Mouse (Mus musculus) thymus, adult 18-20 months (tissue): ENCODE data around the gene Ceacam2.
"Not testable (repeated sequence)": the region's sequence is repeated elsewhere in the genome, so short reads cannot be mapped to it uniquely, and the experiment has no call there.

Source experiments
- DNase-seq, 2 experiments: peaks; one replicate each; pipeline ENCODE4 v3.0.0; 2022; ENCODE audit warnings: mixed read lengths in 2 of 2

The Ceacam2 gene

DNA sequence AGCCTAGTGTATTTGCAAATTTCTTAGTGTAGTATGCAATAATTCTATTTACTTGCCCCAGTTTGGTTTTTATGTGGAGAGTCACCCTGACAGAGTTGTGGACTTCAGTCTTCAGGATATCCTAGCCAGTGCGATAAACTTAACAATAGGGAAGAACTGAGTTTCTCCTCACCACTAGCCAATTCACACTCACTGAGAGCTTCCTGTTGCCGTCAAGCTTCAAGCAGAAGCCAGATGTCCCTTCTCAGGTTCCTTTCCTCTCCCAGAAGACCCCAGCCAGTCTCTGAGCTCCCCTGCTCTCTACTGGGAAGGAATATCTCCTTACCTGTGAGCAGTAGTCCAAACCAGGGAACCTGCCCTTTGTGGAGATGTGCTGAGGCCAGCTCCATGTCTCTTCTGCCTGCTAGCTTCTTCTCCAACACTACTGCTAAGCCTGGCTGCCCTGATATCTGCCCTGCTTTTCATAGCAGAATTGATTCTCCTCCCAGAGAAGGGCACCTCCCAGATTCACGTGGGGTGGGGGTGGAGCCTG is at the start of gene Ceacam2:
TSS of gene Ceacam2 (minus strand) at position 482 of the 532 bp plus-strand sequence.
- DNase-seq = not testable (repeated sequence)

DNA sequence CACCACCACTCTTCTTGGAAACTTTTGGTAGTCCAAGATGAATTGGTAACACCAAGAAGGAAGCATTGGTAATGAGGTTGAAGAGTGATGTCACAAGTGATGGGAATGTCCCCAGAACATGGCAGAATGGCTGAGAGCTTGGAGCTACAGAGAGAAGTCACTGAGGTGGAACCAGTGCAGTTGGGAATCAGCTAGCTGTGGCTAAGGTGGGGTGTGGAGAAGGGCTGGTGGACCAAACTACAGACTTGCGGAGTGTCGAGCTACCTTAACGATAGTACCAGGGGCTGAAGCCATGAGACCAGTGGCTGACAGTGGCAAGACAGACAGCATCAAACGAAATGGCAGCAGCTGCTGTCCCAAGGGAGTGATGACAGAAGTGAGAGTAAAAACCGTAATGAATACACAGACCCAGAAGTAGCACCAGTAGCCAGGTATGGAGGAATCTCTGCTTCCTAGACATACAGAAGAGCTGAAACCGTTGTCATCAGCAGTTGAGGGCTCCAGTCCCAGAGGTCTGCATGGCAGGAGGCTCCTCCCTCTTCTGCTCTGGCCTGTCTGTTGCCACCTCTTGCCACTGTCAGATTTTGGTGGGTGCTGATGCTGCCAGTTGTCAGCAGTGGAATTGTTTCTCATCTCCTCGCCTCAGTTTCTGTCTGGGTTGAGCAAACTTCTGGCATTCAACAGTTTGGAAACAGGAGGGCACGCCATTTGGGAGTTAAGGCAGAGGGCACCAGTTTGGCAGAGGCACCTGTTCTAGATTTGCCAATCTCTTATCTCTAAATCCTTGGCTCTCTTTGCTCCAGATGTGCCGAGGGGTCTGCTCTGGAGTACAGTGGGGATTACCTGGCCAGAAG is 45.9 kb upstream of the Ceacam2 start:
- DNase-seq = no peak

DNA sequence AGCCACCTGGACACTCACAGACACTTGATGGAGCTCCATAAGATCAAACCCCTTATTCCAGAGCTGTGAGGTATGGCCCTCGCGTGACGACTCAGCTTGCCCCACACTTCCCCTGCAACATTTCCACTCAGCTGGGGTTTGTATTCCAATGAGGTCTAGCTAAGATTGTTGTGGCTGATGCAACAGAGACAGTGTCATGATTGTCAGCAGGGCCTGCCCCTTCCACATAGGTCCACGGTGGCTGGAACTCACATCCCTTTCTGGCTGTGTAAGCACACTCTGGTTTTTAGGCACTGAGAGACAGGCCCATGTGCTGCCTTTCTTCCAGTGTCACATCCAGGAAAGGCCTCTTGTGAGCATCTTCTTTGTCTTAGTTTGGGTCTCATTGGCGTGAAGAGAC is 45.0 kb upstream of the Ceacam2 start:
- no peak for DNase-seq

DNA sequence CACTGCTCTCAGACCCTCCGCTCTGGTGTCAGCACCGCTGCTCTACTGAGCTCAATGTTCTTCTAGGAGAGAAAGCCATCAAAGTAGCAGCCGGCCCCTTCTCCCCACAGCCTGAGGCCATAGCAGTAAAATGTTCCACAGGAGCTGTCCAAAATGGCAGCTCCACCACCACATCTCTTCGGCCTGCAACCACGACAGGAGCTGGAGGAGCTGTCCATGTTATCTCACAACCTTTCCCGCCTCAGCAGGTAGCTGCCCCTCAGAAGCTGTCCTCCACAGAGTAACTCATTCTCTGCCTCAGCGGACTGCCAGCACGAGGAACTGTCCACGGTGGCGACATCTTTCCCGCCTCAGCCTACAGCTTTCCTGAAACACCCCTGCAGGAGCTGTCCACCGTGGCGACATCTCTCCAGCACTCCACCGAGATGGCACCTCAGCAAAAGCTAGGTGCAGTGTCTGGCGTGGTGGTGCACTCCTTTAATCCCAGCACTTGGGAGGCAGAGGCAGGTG is 42.7 kb upstream of the Ceacam2 start:
- no peak for DNase-seq

DNA sequence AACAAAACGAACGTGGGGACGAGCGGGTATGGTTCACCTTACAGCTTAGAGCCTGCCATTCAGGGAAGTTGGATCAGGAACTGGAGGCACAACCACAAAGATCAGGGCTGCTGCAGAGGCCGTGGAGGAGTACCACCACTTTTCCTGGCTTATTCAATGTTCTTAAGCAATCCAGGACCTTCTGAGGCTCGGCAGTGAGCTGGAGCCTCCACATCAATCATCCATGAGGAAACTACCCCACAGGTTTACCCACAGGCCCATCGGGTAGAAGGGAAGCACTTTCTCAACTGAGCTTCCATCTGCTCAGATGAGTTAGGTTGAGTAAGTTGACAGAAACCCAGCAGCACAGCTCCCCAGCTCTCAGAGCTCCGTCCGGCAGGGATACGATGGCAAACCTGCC is 39.8 kb upstream of the Ceacam2 start:
- DNase-seq = no peak

DNA sequence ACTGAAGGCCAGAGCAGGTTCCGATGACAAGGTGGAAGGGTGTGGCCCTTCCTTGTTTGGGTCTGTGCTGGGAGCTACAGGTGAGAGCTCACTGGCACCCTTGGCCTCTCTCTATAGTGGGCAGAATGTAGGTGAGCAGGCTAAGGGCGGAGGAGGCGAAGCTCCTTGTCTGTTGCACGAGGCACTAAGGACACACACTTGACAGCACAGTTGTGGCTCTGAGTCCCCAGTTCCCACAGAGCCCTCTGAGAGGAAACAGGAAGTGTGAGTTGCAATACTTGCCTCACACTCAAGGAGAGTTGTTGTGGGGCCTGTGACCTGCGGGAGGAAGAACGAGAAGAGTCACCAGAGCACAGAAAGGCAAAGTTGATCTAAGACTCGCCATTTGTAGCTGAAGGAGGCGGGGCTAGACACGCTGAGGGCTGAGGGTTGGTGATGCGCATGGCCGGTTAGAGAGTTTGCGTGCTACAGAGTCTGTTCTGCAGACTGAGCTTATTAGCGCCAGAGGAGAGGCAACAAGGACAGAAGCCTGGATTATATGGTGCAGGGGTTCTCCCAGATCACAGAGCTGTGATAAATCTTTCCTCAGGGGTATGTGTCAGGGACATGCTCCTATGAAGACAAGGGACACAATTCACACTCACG is 37.3 kb upstream of the Ceacam2 start:
- peak; percentile 19 to 41 for DNase-seq

DNA sequence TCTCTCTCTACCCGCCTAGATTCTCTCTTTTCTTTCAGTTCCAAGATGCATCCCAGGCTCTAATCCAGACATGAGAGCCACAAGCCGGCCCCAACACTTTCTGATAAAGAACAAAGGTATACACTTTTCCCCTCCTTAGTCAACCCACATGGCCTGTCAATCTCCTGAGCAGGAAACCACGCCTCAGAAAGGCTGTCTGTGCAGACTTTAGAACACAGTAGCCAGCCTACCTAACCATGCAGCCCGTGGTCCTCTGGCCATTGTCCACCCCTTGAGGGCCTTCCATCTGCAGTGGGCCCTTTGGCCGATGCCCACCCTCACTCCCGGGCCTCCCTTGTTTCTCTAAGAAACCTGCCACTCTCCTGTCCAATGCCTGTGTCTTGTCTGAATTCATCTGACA is 36.7 kb upstream of the Ceacam2 start:
- DNase-seq = peak in 1 of 2 experiments; percentile 26

DNA sequence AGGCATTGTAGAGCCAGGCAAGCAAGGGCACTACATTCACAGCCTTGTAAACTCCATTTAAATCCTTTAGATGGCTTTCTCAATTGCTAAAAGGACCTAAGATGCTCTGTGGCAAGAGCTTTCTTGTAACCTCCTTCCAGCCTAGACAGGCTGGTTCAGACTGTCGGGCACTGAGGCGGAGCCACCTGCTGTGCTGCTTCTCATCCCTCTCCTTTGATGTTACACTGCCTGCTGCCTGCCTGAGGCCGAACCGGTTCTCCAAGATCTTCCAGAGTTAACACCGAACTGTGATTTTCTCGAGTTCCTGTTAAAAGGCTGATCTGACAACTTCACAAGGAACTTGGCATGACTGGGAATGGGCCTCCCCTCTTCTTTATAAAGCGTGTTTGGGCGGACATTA is 36.2 kb upstream of the Ceacam2 start:
- DNase-seq = no peak

DNA sequence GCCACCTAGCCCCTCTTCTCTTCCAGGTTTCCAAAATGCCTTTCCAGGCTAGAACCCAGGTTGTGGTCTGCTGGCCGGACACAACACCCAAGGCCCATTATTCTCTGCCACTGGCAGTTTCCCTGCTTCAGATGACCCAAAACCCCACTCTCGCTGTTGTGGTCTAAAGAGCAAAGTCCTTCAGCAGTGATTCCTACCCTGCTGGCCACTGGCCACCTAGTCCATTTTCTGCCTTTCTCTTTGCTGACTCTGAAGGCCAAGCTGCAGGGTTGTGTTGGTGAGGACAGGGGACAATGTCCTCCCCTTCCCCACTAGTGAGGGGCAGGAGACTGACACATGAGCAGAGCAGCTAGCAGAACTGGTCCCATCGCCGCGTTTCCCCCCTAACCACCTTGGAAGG is 35.4 kb upstream of the Ceacam2 start:
- no peak for DNase-seq

DNA sequence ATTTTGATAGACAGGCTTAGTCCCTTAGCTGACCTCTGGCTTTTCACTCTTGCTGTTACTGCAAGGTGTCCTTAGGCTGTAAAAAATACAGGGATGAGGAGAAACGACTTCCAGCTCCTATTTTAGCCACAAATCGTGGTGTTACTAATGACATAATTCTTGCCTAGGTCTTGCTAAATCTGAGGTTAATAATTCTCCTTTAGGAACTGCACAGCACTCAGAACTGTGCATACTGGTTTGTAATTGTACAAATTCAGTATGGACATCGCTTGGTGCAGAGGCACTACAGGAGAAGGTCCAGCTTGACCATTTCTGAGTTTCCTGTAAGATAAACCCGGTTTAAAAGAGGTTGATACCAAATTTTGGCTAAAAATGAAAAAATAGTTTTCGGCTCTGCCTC is 34.1 kb upstream of the Ceacam2 start:
- not testable (repeated sequence) for DNase-seq

DNA sequence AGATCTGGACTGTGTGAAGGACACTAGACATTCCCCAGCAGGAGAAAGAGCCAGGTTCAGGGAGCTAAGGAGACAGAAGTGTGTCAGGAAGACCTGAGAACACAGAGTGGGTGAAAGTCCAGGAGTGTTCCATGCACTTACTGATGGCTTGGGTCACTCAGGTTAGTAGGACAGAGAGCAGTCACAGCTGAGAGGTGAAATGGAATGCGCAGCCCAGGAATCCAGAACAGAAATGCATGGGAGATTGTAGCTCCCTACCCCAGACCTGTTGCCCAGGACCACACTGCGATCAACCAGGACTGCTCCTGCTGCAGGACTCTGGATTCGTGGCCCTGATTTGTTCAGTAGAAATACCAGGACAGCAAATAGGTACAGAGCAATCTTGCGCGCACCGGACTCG is 29.1 kb upstream of the Ceacam2 start:
- no peak for DNase-seq

DNA sequence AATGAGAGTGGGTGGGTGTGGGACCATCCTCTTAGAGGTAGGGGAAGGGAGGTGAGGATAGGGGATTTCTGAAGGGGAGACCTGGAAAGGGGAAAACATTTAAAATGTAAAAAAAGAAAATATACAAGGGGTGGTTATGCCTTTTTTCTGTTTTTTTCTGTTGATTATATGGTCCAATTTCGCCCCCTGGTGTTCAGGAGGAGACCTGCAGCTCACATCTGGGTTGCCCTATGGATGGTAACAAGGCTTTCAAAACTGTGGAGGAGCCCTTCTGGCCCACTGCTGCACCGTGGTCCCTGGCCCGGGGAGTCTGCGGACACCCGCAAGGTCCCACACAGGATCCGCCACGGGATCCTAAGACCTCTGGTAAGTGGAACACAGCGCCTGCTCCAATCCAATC is 1.8 kb upstream of the Ceacam2 start:
- not testable (repeated sequence) for DNase-seq

DNA sequence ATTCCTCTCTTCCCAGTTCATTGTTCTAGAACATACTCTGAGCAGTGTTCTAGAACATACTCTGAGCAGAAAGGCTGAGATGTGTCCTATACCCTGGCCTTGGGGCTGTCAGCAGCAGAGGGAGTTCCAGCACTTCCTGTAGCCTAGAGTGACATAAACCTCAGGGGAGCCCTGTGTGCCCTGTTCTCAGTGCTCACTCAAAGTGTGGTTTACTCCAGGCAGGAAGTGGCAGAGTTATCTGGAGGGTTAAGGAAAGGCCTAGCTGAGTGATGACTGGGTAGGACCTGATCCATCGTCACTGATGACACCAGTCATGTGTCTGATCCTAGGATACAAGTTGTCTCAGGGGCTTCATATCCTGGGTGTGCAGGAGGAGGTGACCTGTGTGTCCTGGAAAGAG is 297 bp upstream of the Ceacam2 start:
- DNase-seq = not testable (repeated sequence)

DNA sequence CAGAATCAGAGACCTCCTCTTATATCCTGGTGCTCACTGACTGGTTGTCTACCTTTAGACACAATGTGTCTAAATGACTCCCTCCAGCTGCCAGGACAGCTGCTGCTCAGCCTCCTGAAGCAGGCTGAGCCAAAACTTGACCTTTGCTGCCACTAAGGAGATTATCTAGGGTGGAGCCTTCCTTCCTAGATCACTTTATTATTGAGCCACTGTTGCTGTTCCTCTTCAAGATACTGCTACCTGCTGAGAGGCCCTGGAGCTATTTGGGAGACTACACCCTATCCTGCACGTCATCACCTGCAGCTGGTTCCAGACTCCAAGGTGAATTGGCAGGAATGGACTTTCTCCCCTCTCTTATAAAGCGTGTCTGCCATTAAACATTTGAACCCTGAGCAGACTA is 8.8 kb downstream of the Ceacam2 start:
- DNase-seq = no peak

DNA sequence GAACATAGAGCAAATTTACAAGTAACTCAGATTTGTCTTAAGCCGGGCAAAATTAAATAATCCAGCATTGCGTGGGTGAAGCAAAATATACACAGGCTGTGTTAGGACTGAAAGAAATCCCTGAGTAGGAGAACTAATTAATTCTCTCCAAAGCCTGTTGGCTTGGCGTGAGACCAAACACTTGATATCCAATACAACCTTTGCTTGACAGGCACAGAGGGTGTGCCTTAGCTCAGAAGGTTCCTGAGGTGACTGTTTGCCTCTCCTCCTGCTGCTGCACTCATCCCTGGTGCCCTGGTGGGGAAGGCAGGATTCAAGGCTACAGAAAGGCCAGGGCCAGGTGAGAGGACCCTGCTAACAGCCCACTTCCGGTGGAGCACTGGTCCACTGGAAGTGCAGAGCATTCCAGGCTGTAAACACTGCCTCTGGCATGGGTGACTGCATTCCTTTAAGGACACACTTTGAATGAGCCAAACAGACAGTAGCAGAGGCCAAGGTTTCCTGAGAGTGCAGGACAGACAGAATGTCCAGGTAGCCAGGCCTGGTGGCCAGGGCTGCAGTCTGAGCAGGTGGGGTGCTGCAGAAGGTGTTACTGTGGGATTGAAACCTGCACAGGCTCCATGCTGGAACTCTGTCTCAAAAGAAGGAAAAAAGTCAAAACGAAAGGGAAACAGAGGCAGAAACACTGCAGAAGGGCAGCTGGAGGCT is 23.4 kb downstream of the Ceacam2 start:
- not testable (repeated sequence) for DNase-seq

DNA sequence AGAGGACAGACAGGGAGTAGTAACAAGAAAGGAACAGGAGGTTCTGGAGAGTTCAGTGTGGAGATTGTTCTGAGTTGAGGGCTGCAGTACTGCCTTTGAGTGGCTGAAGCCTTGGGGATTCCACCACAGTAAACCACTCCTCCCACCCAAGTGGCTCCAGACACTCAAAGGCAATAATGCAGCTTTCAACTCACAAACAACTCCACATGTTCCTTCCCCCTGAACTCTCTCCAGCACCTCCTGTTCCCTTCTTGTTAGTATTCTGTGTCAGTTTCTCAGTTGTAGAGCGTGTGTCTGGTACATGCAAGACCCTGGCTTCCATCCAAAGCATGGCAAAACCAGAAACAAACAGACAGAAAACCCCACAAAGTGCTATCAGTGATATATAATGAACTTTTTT is 24.0 kb downstream of the Ceacam2 start:
- DNase-seq = not testable (repeated sequence)

DNA sequence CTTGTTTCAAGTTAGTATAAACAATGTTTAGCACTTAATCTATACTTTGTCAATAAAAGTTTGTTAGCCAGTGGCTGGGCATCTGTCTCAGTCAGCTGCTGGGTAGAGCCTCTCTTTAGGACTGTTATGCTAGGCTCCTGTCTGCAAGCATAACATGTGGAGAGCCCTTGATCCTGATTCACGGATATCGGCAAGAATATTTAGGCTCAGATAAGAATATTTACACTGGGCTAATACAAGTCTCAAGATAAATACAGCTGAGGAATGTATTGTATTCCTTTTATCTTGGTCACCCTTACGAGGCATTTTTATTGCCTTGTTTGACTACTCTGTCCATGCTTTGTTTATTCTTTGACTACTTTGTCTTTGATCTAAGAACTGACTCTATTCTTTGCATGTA is 29.7 kb downstream of the Ceacam2 start:
- DNase-seq = no peak

DNA sequence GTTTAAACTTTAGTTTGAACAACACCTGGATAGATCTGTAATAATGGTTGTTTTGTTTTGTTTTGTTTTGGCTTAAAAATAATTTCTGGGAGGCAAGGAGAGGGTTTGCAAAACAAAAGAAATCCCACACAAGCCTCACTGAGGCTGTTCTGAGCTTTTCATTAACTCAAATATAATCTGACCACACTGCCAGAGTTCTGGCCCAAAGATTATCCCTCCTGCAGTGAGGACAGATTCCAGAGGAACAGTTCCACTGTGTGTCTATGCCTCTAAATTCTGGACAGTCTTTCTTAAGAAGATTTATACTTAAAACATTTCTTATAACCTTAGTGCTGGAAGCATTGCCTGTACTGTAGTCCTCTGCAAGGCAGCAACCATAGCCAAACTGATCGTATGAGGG is 45.0 kb downstream of the Ceacam2 start:
- DNase-seq = no peak

DNA sequence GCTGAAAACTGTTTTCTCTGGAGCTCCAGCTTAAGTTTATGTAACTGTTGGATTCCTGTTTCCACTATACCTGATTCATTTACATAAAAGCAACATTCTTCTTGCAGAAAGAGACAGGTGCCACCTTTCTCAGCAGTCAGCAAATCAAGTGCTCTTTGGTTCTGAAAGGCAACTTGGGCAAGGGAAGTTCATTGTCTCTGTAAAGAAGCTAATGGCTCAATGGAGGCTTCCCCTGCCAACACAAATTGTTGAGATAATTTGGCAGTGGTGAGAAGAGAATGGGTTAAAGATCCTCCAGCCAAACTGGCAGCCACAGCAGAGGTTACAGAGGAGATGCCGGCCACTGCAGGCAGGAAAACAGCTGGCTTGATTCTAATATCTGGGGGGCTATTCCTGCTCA is 49.0 kb downstream of the Ceacam2 start:
- not testable (repeated sequence) for DNase-seq

DNA sequence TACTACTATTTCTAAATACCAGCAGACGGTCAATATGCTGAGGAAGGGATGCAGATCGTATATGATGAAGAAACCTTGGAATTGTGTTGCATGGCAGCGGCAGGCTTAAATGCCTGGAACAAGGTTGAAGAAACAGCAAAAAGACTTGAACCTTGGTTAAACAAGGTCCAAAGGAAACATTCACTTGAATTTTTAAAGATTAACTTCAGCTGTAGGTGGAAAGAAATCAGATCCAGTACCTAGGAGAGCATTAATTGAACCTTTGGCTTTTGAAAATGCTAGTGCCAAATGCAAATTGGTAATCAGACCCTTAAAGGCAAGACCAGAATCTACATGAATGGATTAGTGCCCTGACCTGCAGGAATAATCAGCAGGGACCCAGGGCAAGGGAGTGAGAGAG is 50.3 kb downstream of the Ceacam2 start:
- DNase-seq = not testable (repeated sequence)

DNA sequence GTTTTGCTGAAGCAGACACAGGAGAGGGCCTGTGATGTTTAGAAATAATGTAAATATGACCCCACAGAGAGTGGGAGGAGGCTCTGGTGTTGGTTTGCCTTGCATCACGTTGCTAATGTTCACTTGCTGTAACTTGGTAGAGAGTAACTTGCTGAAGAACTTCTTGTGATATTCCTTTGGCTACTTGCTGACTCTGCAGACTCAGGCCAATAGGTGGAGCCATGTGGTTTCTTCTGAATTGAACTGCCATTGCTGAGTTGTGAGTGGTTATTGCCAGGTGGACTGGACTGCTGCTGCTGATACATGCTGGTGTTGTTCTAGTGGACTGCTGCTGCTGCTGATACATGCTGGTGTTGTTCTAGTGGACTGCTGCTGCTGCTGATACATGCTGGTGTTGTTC is 53.5 kb downstream of the Ceacam2 start:
- DNase-seq = no peak

DNA sequence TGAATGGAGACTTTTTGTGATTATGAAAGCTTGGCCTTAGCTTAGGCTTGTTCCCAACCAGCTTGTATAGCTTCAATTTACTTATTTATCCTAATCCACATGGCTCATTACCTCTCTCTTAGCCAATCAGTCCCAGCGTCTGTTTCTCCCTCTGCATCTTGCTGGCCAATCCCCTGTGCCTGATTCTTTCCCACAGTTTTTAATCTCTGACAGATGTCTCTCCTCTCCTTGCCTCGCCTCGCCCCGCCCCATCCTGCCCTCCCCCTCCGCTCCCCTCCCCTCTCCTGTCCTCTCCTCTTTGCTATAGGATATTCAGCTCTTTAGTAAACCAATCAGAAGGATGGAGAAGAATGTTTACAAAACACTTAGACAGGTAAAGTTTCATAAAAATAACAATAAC is 54.6 kb downstream of the Ceacam2 start:
- no peak for DNase-seq

DNA sequence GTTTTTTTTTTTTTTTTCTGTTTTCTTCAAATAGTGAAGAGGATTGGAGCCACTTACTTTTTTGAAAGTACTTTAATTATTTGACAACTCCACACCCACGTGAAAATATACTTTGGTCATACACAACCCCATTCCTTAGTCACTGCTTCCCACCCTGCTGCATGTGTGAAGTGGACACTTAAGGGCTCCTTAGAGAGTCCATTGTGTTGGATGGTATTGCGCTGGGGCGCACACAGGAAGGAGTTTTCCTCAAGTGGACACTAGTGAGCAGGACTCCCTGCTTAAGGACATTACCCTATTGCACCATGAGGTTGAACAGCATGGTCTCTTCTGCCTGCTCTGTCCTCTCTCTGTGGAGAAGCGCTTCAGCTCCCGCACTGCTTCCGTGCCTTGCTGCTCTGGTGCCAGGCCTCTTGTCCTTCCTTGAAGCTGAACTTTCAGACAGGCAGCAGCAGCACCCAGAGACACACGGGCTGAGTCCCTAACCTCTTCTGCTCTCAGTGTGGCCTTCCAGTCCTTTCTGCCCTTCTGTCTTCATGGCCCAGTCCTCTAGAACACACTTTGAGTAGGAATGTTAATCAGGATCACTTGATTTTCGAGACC is 56.4 kb downstream of the Ceacam2 start:
- no peak for DNase-seq
